Mouse (Mus musculus) kidney, adult 18-20 months (tissue): Measurements from ENCODE around the gene Ncoa7.
"Not testable (repeated sequence)": the region's sequence is repeated elsewhere in the genome, so short reads cannot be mapped to it uniquely, and the experiment has no call there.

Source experiments
- DNase-seq: peaks from one replicate; pipeline ENCODE4 v3.0.0; 2021

Ncoa7 gene

DNA sequence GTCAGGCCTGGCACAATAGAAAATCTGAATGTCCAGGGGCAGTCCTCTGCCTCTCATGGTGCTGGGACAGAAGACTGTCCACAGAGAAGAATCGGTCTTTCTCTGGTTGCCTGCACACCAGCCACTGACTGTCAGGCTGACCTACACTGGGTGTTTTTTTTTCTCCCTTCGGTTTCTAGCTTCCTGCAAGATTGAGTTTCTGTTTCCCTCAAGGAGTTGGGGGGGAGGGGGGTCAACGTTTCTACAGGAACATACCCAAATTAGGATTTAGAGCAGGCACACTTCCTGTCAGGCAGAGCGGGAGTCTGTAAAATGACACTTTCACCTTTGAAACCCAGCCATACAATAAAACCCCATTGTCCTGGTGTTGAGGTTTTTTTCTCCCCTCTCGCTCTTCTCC, 147.5 kb downstream of the Ncoa7 start:
- DNase-seq: no peak

DNA sequence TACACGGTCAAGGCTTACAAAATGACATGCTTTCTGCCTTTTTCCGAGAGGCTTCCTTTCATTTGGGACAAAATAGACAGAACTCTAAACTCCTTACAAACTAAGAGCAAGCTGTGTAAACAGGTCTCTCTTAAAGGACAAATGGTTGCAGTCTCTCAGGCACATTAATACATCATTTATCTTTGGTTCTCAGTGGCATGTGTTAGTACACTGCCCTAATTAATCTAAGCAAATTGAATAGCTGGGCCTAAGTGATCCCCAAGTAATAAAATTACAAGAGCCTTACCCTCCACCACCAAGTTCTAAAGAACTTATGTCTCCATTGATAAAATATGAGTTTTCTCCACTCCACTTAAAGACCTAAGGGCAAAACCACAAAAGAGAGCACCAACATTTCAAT, 155.4 kb downstream of the Ncoa7 start:
- no peak for DNase-seq

GRCm38 (mm10) chr10:30638216-30638615, 164.9 kb downstream of the Ncoa7 start:
- no peak for DNase-seq

DNA sequence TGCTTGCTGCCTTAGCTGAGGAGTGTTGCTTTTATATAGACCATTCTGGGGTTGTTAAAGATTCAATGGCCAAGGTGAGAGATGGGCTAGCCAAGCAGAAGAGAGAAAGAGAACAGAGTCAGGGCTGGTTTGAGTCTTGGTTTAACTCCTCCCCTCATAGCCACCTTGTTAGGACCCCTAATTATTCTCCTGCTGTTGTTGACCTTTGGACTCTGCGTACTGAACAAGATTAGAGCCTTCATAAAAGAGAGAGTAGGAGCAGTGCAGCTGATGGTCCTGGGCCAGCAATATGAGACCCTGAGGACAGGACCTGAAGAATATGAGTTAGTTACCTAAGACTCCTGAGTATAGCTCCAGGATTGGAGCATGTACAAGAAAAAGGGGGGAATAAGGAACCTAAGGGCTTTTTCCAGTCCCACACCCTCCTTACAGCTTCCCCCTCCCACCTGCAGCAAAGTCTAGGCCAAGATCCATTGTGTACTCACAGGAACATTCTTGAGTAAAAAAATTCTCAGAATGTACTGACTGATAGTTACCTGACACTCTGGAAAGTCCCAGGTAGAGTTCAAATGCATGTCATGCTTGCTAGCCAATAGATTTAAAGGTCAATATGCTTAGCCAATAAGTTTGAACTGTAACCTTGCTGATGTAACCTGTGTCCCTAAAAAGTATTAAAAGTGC, 166.5 kb downstream of the Ncoa7 start:
- not testable (repeated sequence) for DNase-seq

DNA sequence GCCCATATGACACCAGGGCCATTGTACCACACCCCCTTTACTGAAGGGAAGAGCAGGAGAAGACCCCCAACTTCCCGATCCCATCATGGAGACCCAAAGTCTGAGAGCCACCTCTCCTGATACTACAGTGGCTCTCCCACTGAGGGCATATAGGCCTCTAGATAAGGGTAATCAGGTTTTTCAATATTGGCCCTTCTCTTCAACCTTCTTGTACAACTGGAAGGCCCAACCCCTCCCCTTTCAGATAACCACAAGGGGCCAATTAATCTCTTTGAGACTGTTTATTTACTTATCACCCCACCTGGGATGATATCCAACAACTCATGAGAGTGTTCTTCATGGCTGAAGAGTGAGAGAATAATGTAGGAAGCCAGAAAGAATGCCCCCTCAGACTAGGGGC, 170.4 kb downstream of the Ncoa7 start:
- DNase-seq: no peak

DNA sequence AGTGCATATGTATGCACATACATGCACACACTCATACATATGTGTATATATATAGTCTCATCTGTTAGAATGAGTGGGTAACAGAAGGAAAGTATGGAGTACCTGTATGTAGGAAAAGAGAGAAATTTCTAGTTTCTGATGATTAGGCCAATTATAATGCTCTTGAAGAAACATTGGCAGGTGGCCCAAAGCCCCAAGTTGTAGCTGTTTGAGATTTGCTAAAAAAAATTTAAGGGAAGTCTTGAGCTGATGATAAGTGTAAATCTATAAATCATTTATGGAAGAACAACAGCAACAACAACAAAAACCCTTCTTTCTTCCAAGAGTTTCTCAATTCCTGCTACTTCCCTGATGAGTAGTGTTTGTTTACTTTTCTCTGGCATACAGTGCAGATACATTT, 173.1 kb downstream of the Ncoa7 start:
- DNase-seq: no peak

- DNase-seq: no peak
Measured at GRCm38 (mm10) chr10:30629513-30629912, 173.6 kb downstream of the Ncoa7 start, which contains the start of gene Hint3. Gene Hint3, minus strand, starts transcription at chr10:30629632.

DNA sequence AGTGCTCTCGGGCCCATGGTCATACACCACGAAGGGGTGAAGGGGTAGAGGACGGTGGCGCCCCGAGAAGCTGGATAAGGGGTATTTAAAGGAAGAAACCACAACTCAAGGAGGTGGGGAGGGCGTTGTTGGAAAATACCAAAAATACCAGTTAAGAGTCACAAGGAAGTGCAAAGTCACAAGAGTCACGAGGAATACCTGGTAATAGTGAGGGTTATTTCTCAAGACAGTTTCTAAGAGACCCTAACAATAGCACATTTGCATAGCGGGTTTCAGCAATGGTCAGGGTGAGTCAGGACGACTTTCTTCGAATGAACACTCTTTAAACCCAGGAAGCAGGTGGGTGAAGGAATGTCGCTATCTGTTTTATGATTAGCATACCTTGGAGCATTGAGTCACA, 174.7 kb downstream of the Ncoa7 start:
- DNase-seq: not testable (repeated sequence)

DNA sequence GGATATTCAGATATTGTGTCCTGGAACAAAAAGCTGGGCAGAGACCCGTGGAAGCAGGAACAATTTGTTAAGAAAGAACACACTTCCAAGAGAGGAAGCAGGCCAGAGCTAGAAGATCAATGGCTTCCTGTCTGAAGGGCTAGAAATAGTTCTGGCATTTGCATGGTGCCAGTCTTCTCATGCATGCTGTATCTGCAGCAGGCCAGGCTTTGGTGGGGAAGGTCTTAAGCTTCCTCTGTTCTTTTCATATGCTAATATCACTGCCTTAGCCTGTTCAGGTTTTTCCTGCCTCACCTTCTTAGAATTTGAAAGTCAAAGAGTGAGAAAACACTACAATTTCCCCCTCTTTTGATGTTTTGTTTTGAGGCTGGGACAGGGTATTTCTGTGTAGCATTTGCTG, 175.6 kb downstream of the Ncoa7 start:
- DNase-seq: no peak

DNA sequence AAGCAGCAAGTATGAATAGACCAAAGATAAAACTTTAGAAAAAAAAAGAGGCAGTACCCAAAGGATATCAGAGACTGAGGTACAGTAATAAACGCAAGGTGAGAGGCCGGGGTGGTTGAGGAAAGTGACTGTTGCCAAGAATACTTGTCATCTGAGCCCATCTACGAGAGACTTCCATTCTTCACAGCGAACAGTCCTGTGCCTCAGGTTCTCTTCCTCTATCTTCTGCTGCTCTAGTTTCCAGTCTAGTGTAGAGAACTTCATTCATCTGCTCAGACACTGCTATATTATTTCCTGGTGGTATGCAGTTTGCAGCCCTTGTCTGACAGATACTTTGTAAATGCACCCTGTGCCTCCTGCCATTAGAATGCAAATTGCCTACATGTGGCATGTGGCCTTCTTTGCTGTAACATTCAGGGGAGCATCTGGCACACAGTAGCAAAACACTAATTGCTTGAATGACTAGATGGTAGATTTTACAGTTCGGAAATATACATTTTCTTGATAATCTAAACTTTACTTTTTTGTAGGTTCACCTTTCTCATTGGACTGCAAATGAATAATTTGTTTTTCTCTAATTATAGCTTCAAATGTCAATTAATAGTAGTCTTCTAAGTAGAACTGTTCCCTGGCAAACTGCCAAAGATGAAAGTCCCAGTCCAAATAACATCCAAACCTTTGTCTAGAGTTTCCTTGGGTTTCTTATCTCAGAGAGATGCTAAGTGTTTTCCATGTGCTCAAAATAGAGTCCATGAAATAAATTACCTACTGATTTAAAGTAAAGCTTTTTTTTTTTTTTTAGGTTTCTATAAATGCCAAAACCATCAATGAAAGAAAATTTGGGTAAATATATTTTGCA, 178.7 kb downstream of the Ncoa7 start:
- no peak for DNase-seq

DNA sequence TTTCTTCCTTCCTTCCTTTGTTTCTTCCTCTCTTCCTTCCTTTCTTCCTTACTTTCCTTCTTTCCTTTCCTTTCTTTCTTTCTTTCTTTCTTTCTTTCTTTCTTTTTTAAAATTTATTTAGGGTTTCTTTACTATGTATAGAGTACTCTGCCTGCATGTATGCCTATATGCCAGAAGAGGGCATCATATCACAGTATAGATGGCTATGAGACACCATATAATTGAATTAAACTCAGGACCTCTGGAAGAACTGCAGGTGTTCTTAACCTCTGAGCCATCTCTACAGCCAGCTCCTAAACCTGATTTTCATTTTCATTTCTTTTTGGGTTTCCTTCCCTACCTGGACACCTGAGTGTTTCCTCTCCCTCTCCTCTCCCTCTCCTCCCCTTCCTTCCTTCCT, 180.2 kb downstream of the Ncoa7 start:
- DNase-seq: no peak

DNA sequence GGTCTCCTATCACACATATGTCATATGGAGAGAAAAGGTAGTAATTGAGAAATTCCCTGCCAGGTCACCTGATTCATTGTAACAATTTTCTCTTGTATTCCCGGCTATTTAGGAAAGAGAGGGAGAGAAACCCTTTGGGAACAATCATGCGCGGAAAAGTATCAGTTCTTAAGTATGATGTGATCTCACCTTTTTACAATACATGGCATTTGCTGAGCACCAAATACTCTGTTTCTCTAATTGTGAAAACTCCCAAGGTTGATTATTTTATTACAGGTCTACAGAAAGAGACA, 184.3 kb downstream of the Ncoa7 start:
- DNase-seq: no peak

- peak; percentile 98 for DNase-seq
Measured at GRCm38 (mm10) chr10:30618091-30618917, 184.8 kb downstream of the Ncoa7 start.

DNA sequence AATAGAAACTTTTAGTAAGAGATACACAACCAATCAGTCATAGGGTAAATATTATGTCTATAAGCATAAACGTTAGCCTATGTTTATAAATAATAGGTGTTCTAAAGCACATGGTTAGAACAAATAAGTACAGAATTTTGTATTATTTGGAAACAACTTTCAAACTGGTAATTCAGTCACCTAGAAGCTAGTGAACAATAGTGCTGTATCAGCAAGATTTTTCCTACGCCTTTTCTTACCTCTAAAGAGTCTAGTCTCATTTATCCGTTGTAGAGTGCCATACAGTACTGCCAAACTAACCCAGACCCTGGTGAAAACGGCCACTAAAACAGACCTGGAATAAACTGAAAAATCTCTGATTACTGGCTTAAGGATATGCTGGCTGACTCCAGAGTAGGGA, 190.1 kb downstream of the Ncoa7 start:
- no peak for DNase-seq

DNA sequence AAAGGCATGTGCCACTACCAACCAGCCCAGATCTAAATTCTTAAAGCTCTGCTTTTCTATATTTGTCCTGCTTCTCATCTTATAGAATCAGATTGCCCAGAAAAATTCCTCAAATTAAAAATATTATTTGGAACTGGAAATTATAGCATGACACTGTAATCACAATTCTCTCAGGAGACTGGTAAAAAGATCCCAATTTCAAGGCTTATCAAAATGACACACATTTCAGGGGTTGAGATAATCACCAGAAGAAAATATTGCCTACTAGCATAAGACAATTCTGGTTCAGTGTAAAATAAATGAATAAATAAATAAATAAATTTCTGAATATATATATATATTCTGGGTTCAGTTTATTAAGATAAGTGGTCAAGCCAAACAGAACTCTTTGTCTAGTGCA, 193.5 kb downstream of the Ncoa7 start:
- no peak for DNase-seq

DNA sequence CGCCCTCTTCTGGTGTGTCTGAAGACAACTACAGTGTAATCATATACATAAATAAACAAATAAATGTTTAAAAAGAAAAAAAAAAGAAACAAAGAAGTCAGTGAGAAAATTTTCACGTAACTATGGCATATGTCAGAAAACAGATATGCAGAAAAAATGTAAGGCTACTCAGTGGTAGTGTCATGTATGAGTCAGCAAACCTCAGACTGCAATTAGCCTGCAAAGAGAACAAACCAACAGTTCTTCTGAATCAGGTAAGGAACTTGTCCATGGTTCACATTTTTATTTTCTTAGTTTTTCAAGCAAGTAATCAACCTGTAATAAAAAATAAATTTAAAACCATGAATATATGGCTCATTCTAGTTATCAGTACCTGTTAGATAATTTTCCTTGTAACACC, 195.0 kb downstream of the Ncoa7 start:
- no peak for DNase-seq

DNA sequence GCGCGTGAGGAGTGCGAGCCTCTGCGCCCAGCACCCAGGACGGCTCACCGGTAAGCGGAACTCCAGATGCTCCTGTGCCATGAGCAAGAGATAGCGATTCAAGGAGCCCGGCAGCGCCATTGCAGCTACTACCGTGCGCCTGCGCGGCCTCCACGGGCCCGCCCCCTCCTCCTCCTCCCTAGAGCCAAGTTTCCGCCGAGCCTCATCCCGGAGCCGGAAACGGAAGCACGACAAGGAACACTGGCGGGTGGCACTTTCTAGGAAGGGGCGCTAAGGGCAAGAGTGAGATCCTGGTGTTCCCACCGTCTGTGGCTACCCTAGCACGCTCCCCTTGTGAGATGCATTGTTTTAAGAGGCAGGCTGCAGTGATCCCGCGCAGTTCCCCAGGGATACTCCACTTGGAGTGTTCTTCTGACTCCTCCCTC, 202.6 kb downstream of the Ncoa7 start, which contains the start of gene Trmt11:
TSS of gene Trmt11 (minus strand) at position 208 of the 425 bp plus-strand sequence.
- DNase-seq: peak; percentile 92

- DNase-seq: no peak
Measured at GRCm38 (mm10) chr10:30600094-30600534, 203.0 kb downstream of the Ncoa7 start.

DNA sequence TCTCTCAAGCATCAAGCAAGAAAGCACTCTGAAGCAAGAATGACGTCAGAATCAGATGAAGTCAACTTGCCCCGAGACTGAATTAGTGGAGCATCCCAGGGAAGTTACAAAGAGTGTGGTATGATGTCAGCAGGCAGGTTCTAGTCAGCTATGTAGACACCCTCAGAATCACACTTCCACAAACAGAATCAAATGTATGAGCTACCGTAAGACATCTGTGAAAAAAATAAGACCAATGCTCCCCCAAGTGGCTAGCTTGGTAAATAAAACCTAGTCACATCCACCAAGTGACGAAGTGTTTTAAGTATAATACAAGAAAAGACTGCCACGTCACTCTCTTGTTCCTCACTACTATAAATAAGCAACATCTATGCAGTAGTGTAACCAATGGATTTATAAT, 216.1 kb downstream of the Ncoa7 start:
- DNase-seq: no peak

GRCm38 (mm10) chr10:30585691-30586090, 217.4 kb downstream of the Ncoa7 start:
- no peak for DNase-seq
